In the genomic region with DNA sequence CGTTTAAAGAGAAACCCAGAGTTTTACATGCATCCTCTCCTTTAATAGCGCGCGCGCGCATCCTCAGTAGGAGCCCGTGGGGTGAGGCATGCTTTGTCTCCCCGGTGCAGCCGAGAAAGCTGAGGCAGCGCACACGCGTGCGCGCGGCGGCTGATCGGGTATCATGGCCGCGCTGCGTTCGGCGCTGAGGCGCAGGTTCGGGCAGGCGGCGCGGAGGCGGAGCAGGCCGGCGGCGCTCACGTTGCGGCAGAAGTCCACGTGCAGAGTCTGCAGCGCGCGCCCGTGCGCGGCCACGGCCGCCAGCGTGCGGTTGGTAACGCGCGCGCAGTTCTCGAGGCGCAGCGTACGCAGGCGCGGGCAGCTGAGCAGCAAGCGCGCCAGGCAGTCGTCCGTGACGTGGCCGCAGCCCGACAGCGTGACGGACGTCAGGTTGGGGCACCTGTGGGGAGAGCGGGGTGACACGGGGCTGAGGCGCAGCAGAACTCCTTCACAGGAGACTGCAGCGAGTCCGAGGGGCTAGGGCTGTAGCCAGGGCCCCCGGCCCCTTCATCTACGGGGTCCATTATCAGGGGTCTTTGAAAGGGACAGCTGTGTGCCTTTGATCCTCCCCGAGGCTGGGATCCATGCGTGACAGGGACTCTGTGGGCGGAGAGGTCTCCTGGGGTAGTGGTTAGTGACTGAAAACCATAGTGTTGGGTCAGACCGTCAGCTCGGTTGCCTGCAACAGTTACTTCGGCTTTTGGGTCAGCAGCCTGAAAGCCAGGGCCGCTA, we compare ENCODE assay signal across 8 mouse cellular contexts. TPM values are rescaled to one million over a fixed set of nuclear protein-coding genes. Genes with fewer than 3 reads are reported as not detected.
DNase-seq lines count a peak whose midpoint lies in the region; TF ChIP-seq lines count a peak whose summit lies in the region.

No protein-coding gene starts in this region.

- no peak for TF ChIP-seq CTCF in gastrocnemius, adult 2 months (IDR thresholded peaks at IDR 0.05)

- H3K36me3 ChIP-seq in megakaryocyte, embryonic 14.5 days (replicated peaks; ENCODE audit: low read length), result peaks cover 82% of the 10 kb centered on the region

- intact Hi-C loops in gastrocnemius, adult 2 months (cut with DNase I), result loop anchor here (5.0 to 10.0 kb wide), 5 partner anchors 81 to 321 kb away; a partner anchor contains a TSS

- DNase-seq in WW6 (ENCODE audit: low read depth, low spot score), result peak; percentile 75
- DNase-seq in cerebellum, postnatal 4 days (ENCODE audit: low spot score in 2 of 2), result peak; percentile 83 to 95
- peak; percentile 97 for DNase-seq in gastrocnemius, adult 2 months
- DNase-seq in hindlimb bud, embryonic 11.5 days (ENCODE audit: extremely low spot score, low read depth, low spot score), result peak; percentile 73
- DNase-seq in left cerebral cortex, adult 8-10 months (ENCODE audit: low spot score in 2 of 2), result peak; percentile 88 to 97
- DNase-seq in right cerebral cortex, postnatal 10 days (ENCODE audit: low spot score in 2 of 2), result peak; percentile 97 to 98
- peak; percentile 89 for DNase-seq in urinary bladder, postnatal 25 days (ENCODE audit: low spot score)

- H3K9me3 ChIP-seq in megakaryocyte, embryonic 14.5 days, result no peaks in the 10 kb centered on the region

- peaks cover 100% of the 10 kb centered on the region for H3K4me1 ChIP-seq in megakaryocyte, embryonic 14.5 days

- H3K4me3 ChIP-seq in gastrocnemius, adult 2 months, result peak overlapping the region; percentile 76
- peak overlapping the region; percentile 96 for H3K4me3 ChIP-seq in megakaryocyte, embryonic 14.5 days (replicated peaks)

- no peaks in the 10 kb centered on the region for H3K27me3 ChIP-seq in megakaryocyte, embryonic 14.5 days (replicated peaks)

- peak overlapping the region; percentile 100 for H3K27ac ChIP-seq in gastrocnemius, adult 2 months

RNA-seq across cellular contexts. Expression of a gene that starts 2.6 kb away (rescaled TPM):
- total RNA-seq in gastrocnemius, adult 2 months (2021), result 1 to 10 TPM; 1.7 to 3.1 TPM
- under 1 TPM; 0.17 to 0.34 (median 0.25) TPM for total RNA-seq in left cerebral cortex, adult 8-10 months (2022)
- 0.62 and 2.3 TPM in 2 replicates for polyA plus RNA-seq in megakaryocyte, embryonic 14.5 days (2012; ENCODE audit: insufficient read depth, low replicate concordance)

Comparison
In these comparisons a context has a peak if more than half of its experiments do, and no peak if none do; other contexts are left out.
1. Peak in every context shown above with its lines: DNase-seq, H3K4me3 ChIP-seq and H3K27ac ChIP-seq.